Mouse (Mus musculus): ENCODE measurements at regions not wholly inside any gene's neighbourhood (a gene's known extent, or its start where the extent isn't known, plus 50 kb on each side); places are given as distances from the start of the nearest gene placed in this dataset.

- peak; percentile 8 for DNase-seq
Measured at GRCm38 (mm10) chr4:72469236-72469875, 268.6 kb upstream of the Tle1 start.

GRCm38 (mm10) chr4:72444177-72444770, 243.6 kb upstream of the Tle1 start:
- DNase-seq, result peak; percentile 1

- DNase-seq, result no peak
Measured at GRCm38 (mm10) chr4:72437367-72437766, 236.6 kb upstream of the Tle1 start.

- DNase-seq, result no peak
Measured at GRCm38 (mm10) chr4:72425316-72425715, 224.6 kb upstream of the Tle1 start.

- DNase-seq, result no peak
Measured at GRCm38 (mm10) chr4:72412100-72412788, 211.5 kb upstream of the Tle1 start.

- no peak for DNase-seq
Measured at GRCm38 (mm10) chr4:72411343-72411742, 210.6 kb upstream of the Tle1 start.

GRCm38 (mm10) chr4:72400759-72401158, 200.0 kb upstream of the Tle1 start:
- DNase-seq, result no peak

GRCm38 (mm10) chr4:72391887-72392435, 191.2 kb upstream of the Tle1 start:
- DNase-seq, result no peak

- no peak for DNase-seq
Measured at GRCm38 (mm10) chr4:72389811-72390625, 189.3 kb upstream of the Tle1 start.

GRCm38 (mm10) chr4:72384901-72385264, 184.2 kb upstream of the Tle1 start:
- DNase-seq, result peak; percentile 77

- no peak for DNase-seq
Measured at GRCm38 (mm10) chr4:72384259-72384900, 183.7 kb upstream of the Tle1 start.

GRCm38 (mm10) chr4:72383729-72384128, 183.0 kb upstream of the Tle1 start:
- no peak for DNase-seq

- no peak for DNase-seq
Measured at GRCm38 (mm10) chr4:72382517-72383147, 181.9 kb upstream of the Tle1 start.

- DNase-seq, result no peak
Measured at GRCm38 (mm10) chr4:72381742-72382141, 181.0 kb upstream of the Tle1 start.

GRCm38 (mm10) chr4:72381116-72381515, 180.4 kb upstream of the Tle1 start:
- no peak for DNase-seq

GRCm38 (mm10) chr4:72379515-72379914, 178.8 kb upstream of the Tle1 start:
- DNase-seq, result no peak

- no peak for DNase-seq
Measured at GRCm38 (mm10) chr4:72379011-72379410, 178.3 kb upstream of the Tle1 start.

GRCm38 (mm10) chr4:72377520-72377919, 176.8 kb upstream of the Tle1 start:
- DNase-seq, result no peak

GRCm38 (mm10) chr4:72351985-72352384, 151.3 kb upstream of the Tle1 start:
- peak; percentile 5 for DNase-seq

GRCm38 (mm10) chr4:72331882-72332281, 131.2 kb upstream of the Tle1 start:
- no peak for DNase-seq

- DNase-seq, result no peak
Measured at GRCm38 (mm10) chr4:72329026-72329390, 128.3 kb upstream of the Tle1 start.

Measured in right cerebral cortex, adult 18-20 months (tissue).